Mouse (Mus musculus): ENCODE measurements around the gene Chst3.
"Not testable (repeated sequence)": the region's sequence is repeated elsewhere in the genome, so short reads cannot be mapped to it uniquely, and the experiment has no call there.

GRCm38 (mm10) chr10:60147510-60148047 is 71.5 kb downstream of the Chst3 start:
- not testable (repeated sequence) for TF ChIP-seq POLR2A (IDR thresholded peaks at IDR 0.05; ENCODE audit: low read depth, low read length); CTCF (conservative IDR thresholded peaks at IDR 0.05 in 1 of 2, IDR thresholded peaks at IDR 0.05 in 1 of 2; ENCODE audit: low read depth in 2 of 2, low read length in 2 of 2); SIN3A (IDR thresholded peaks at IDR 0.05; ENCODE audit: low read length); MYC (IDR thresholded peaks at IDR 0.05; ENCODE audit: low read depth, low read length); ZMIZ1 (IDR thresholded peaks at IDR 0.05; ENCODE audit: low read depth, low read length); NRF1 (IDR thresholded peaks at IDR 0.05; ENCODE audit: low read depth, low read length); KAT2A (IDR thresholded peaks at IDR 0.05; ENCODE audit: insufficient replicate concordance, low read length); MAFK (IDR thresholded peaks at IDR 0.05; ENCODE audit: insufficient replicate concordance, low read length); JUN (IDR thresholded peaks at IDR 0.05; ENCODE audit: insufficient read depth, low read depth, low read length)
